Mouse (Mus musculus) cerebellum, adult 9-11 months (tissue): ENCODE measurements at regions not wholly inside any gene's neighbourhood (a gene's known extent, or its start where the extent isn't known, plus 50 kb on each side); places are given as distances from the start of the nearest gene placed in this dataset.
"Not testable (repeated sequence)": the region's sequence is repeated elsewhere in the genome, so short reads cannot be mapped to it uniquely, and the experiment has no call there.

Source experiments
- DNase-seq: peaks from one replicate; pipeline ENCODE4 v3.0.0; 2022

GRCm38 (mm10) chr13:52279281-52279969 lies 251.7 kb downstream of the Diras2 start:
- DNase-seq = no peak

GRCm38 (mm10) chr13:52279970-52280348 lies 251.1 kb downstream of the Diras2 start:
- no peak for DNase-seq

- no peak for DNase-seq
Measured at GRCm38 (mm10) chr13:52281271-52281670, 249.8 kb downstream of the Diras2 start.

GRCm38 (mm10) chr13:52282500-52282899 lies 248.6 kb downstream of the Diras2 start:
- no peak for DNase-seq

- no peak for DNase-seq
Measured at GRCm38 (mm10) chr13:52283456-52283855, 247.6 kb downstream of the Diras2 start.

- no peak for DNase-seq
Measured at GRCm38 (mm10) chr13:52284026-52284801, 246.9 kb downstream of the Diras2 start.

- DNase-seq = no peak
Measured at GRCm38 (mm10) chr13:52288400-52288799, 242.7 kb downstream of the Diras2 start.

- no peak for DNase-seq
Measured at GRCm38 (mm10) chr13:52295847-52296246, 235.2 kb downstream of the Diras2 start.

- peak; percentile 36 for DNase-seq
Measured at GRCm38 (mm10) chr13:52296541-52297276, 234.4 kb downstream of the Diras2 start.

- DNase-seq = no peak
Measured at GRCm38 (mm10) chr13:52297277-52297623, 233.8 kb downstream of the Diras2 start.

- DNase-seq = no peak
Measured at GRCm38 (mm10) chr13:52298362-52298761, 232.7 kb downstream of the Diras2 start.

GRCm38 (mm10) chr13:52305328-52305727 lies 225.8 kb downstream of the Diras2 start:
- DNase-seq = not testable (repeated sequence)

GRCm38 (mm10) chr13:52306783-52307440 lies 224.2 kb downstream of the Diras2 start:
- DNase-seq = no peak

- no peak for DNase-seq
Measured at GRCm38 (mm10) chr13:52310954-52311353, 220.1 kb downstream of the Diras2 start.

GRCm38 (mm10) chr13:52318276-52318675 lies 212.8 kb downstream of the Diras2 start:
- DNase-seq = no peak

GRCm38 (mm10) chr13:52323691-52324090 lies 207.4 kb downstream of the Diras2 start:
- no peak for DNase-seq

- not testable (repeated sequence) for DNase-seq
Measured at GRCm38 (mm10) chr13:52324378-52324777, 206.7 kb downstream of the Diras2 start.

GRCm38 (mm10) chr13:52325647-52326046 lies 205.4 kb downstream of the Diras2 start:
- not testable (repeated sequence) for DNase-seq

GRCm38 (mm10) chr13:52327734-52328133 lies 203.3 kb downstream of the Diras2 start:
- DNase-seq = no peak

- DNase-seq = no peak
Measured at GRCm38 (mm10) chr13:52328766-52329165, 202.3 kb downstream of the Diras2 start.

- peak; percentile 90 for DNase-seq
Measured at GRCm38 (mm10) chr13:52331068-52331467, 200.0 kb downstream of the Diras2 start.

GRCm38 (mm10) chr13:52334962-52335361 lies 196.1 kb downstream of the Diras2 start:
- no peak for DNase-seq

- no peak for DNase-seq
Measured at GRCm38 (mm10) chr13:52337936-52338335, 193.1 kb downstream of the Diras2 start.
